In genomic region chr15:79050160-79050845, GRCm38 (mm10) we compare ENCODE assay signal across 13 mouse cellular contexts. TPM values are rescaled to one million over a fixed set of nuclear protein-coding genes. Genes with fewer than 3 reads are reported as not detected.
DNase-seq lines count a peak whose midpoint lies in the region; ATAC-seq and TF ChIP-seq lines count a peak whose summit lies in the region.
"Had no signal": no experiment of that assay in that cellular context is flagged by ENCODE, and none has a peak within 500 bp of the region (broad histone marks: within the 10 kb centered on the region; RNA-seq: fewer than 3 reads in every experiment).

No protein-coding gene starts in this region.

- no peak overlapping the region for H3K4me2 ChIP-seq in forebrain, embryonic 15.5 days (replicated peaks)
- no peak overlapping the region for H3K4me2 ChIP-seq in forebrain, embryonic 11.5 days (ENCODE audit: low read depth, low read length, severe bottlenecking)
- no peak overlapping the region for H3K4me2 ChIP-seq in lung, embryonic 14.5 days
- H3K4me2 ChIP-seq in hindbrain, embryonic 12.5 days (replicated peaks), result no peak overlapping the region

- H3K36me3 ChIP-seq in forebrain, embryonic 15.5 days, result peaks cover 30% of the 10 kb centered on the region
- H3K36me3 ChIP-seq in forebrain, embryonic 11.5 days (ENCODE audit: control insufficient read depth, insufficient read depth, low read length), result peaks cover 4% of the 10 kb centered on the region; the same call in 1 of the 2 replicates
- H3K36me3 ChIP-seq in lung, embryonic 14.5 days (ENCODE audit: insufficient read depth), result peaks cover 24% of the 10 kb centered on the region
- peaks cover 38% of the 10 kb centered on the region for H3K36me3 ChIP-seq in hindbrain, embryonic 12.5 days

- H3K9me3 ChIP-seq in forebrain, embryonic 15.5 days, result no peaks in the 10 kb centered on the region
- no peaks in the 10 kb centered on the region for H3K9me3 ChIP-seq in forebrain, embryonic 11.5 days (ENCODE audit: control insufficient read depth, low read length)
- no peaks in the 10 kb centered on the region for H3K9me3 ChIP-seq in lung, embryonic 14.5 days (ENCODE audit: low read depth, low read length)
- no peaks in the 10 kb centered on the region for H3K9me3 ChIP-seq in hindbrain, embryonic 12.5 days (replicated peaks)

- 0 out of 2 replicates have a peak, but pooled peaks cover 3% of the 10 kb centered on the region for H3K27me3 ChIP-seq in forebrain, embryonic 15.5 days
- H3K27me3 ChIP-seq in forebrain, embryonic 11.5 days (ENCODE audit: control insufficient read depth, insufficient read depth, low read length), result no peaks in the 10 kb centered on the region
- H3K27me3 ChIP-seq in lung, embryonic 14.5 days (ENCODE audit: insufficient read depth, low read length), result no peaks in the 10 kb centered on the region
- no peaks in the 10 kb centered on the region; the same call in 1 of the 2 replicates for H3K27me3 ChIP-seq in hindbrain, embryonic 12.5 days

- H3K4me3 ChIP-seq in forebrain, embryonic 15.5 days, result no peak overlapping the region
- H3K4me3 ChIP-seq in forebrain, embryonic 11.5 days (ENCODE audit: low read depth, low read length), result no peak overlapping the region
- no peak overlapping the region for H3K4me3 ChIP-seq in lung, embryonic 14.5 days (ENCODE audit: low read depth, low read length)
- no peak overlapping the region for H3K4me3 ChIP-seq in hindbrain, embryonic 12.5 days
- H3K4me3 ChIP-seq: erythroblast, embryonic 14.5 days had no signal

- no peak overlapping the region for H3K9ac ChIP-seq in forebrain, embryonic 15.5 days (replicated peaks)
- H3K9ac ChIP-seq in forebrain, embryonic 11.5 days (ENCODE audit: low read length), result no peak overlapping the region
- H3K9ac ChIP-seq in lung, embryonic 14.5 days, result no peak overlapping the region
- no peak overlapping the region for H3K9ac ChIP-seq in hindbrain, embryonic 12.5 days

- ATAC-seq in forebrain, embryonic 15.5 days (replicated peaks), result 0 out of 2 replicates have a peak, but pooled peaks have one; percentile 32
- ATAC-seq in forebrain, embryonic 11.5 days (replicated peaks; ENCODE audit: low FRiP score), result no peak
- ATAC-seq in lung, embryonic 14.5 days (ENCODE audit: insufficient read depth), result peak; percentile 29; the same call in 1 of the 2 replicates
- ATAC-seq in hindbrain, embryonic 12.5 days (ENCODE audit: low FRiP score), result peak; percentile 32; the same call in 1 of the 2 replicates

- intact Hi-C loops in left cerebral cortex, postnatal 10 days (cut with DNase I), result no loop called here

- no peak for DNase-seq in forebrain, embryonic 11.5 days (ENCODE audit: low spot score)
- no peak for DNase-seq in lung, embryonic 14.5 days
- DNase-seq in lung, postnatal 10 days, result no peak
- peak; percentile 35 for DNase-seq in retina, embryonic 14.5 days (ENCODE audit: low spot score)
- DNase-seq in adipocyte (ENCODE audit: low spot score), result no peak
- no peak for DNase-seq in left cerebral cortex, postnatal 10 days (ENCODE audit: extremely low spot score in 1 of 2, low spot score in 2 of 2)
- DNase-seq: adrenal gland, postnatal 25 days; cerebellum, adult 8-10 months; gastrocnemius, postnatal 36 days; heart, postnatal 36 days had no signal

- no peak for TF ChIP-seq CTCF in lung, embryonic 14.5 days (IDR thresholded peaks at IDR 0.05; ENCODE audit: low read depth)

- H3K4me1 ChIP-seq in forebrain, embryonic 15.5 days, result peaks cover 5% of the 10 kb centered on the region; the same call in 1 of the 2 replicates
- no peaks in the 10 kb centered on the region; the same call in 1 of the 2 replicates for H3K4me1 ChIP-seq in forebrain, embryonic 11.5 days (replicated peaks; ENCODE audit: control insufficient read depth, insufficient read depth, low read length)
- H3K4me1 ChIP-seq in lung, embryonic 14.5 days (ENCODE audit: insufficient read depth), result no peaks in the 10 kb centered on the region
- peaks cover 9% of the 10 kb centered on the region for H3K4me1 ChIP-seq in hindbrain, embryonic 12.5 days

- H3K27ac ChIP-seq in forebrain, embryonic 15.5 days (replicated peaks), result no peak overlapping the region
- H3K27ac ChIP-seq in forebrain, embryonic 11.5 days (ENCODE audit: low read depth, low read length), result no peak overlapping the region
- no peak overlapping the region for H3K27ac ChIP-seq in lung, embryonic 14.5 days (ENCODE audit: low read depth)
- no peak overlapping the region for H3K27ac ChIP-seq in hindbrain, embryonic 12.5 days

- WGBS in forebrain, embryonic 15.5 days, result 52% methylated on average over 9 of the region's 9 CpGs
- 66% methylated on average over 9 of the region's 9 CpGs for WGBS in forebrain, embryonic 11.5 days
- 40% methylated on average over 9 of the region's 9 CpGs for WGBS in lung, embryonic 14.5 days
- 54% methylated on average over 9 of the region's 9 CpGs for WGBS in hindbrain, embryonic 12.5 days

RNA-seq across cellular contexts. Expression of gene Galr3, which starts 8.6 kb away (rescaled TPM):
- not detected in 2 replicates for polyA plus RNA-seq in forebrain, embryonic 15.5 days (2015; fragmentation: Nextera tagmentation; extraction: Ambion mirVana)
- not detected in 2 replicates for polyA plus RNA-seq in forebrain, embryonic 11.5 days (2014; fragmentation: Nextera tagmentation; extraction: Ambion mirVana)
- polyA plus RNA-seq in lung, embryonic 14.5 days (2014; fragmentation: Nextera tagmentation; extraction: Ambion mirVana), result not detected in 2 replicates
- polyA plus RNA-seq in hindbrain, embryonic 12.5 days (2016; fragmentation: Nextera tagmentation; extraction: Ambion mirVana), result not detected in 2 replicates
- total RNA-seq in left cerebral cortex, postnatal 10 days (2021), result under 1 TPM; 0.36 to 0.45 TPM
- total RNA-seq: gastrocnemius, postnatal 36 days; heart, postnatal 36 days had no signal
- polyA plus RNA-seq: erythroblast, embryonic 14.5 days had no signal

RNA-seq across cellular contexts. Expression of gene Ankrd54, which starts 12.4 kb away (rescaled TPM):
- 61.6 and 65.5 TPM in 2 replicates for polyA plus RNA-seq in forebrain, embryonic 15.5 days (2015; fragmentation: Nextera tagmentation; extraction: Ambion mirVana)
- 61.6 and 67.1 TPM in 2 replicates for polyA plus RNA-seq in forebrain, embryonic 11.5 days (2014; fragmentation: Nextera tagmentation; extraction: Ambion mirVana)
- polyA plus RNA-seq in lung, embryonic 14.5 days (2014; fragmentation: Nextera tagmentation; extraction: Ambion mirVana), result 54.4 and 55.4 TPM in 2 replicates
- 56.8 and 60.3 TPM in 2 replicates for polyA plus RNA-seq in hindbrain, embryonic 12.5 days (2016; fragmentation: Nextera tagmentation; extraction: Ambion mirVana)
- 10 to 100 TPM; 17.9 to 20.1 TPM for total RNA-seq in left cerebral cortex, postnatal 10 days (2021)

RNA-seq across cellular contexts. Expression of gene H1f0, which starts 22.1 kb away (rescaled TPM):
- 470 and 489 TPM in 2 replicates for polyA plus RNA-seq in forebrain, embryonic 15.5 days (2015; fragmentation: Nextera tagmentation; extraction: Ambion mirVana)
- 349 and 396 TPM in 2 replicates for polyA plus RNA-seq in forebrain, embryonic 11.5 days (2014; fragmentation: Nextera tagmentation; extraction: Ambion mirVana)
- 201 and 209 TPM in 2 replicates for polyA plus RNA-seq in lung, embryonic 14.5 days (2014; fragmentation: Nextera tagmentation; extraction: Ambion mirVana)
- 456 and 488 TPM in 2 replicates for polyA plus RNA-seq in hindbrain, embryonic 12.5 days (2016; fragmentation: Nextera tagmentation; extraction: Ambion mirVana)
- total RNA-seq in left cerebral cortex, postnatal 10 days (2021), result 10 to 100 TPM; 73.4 to 81.3 TPM

RNA-seq across cellular contexts. Expression of gene Eif3l, which starts 24.7 kb away (rescaled TPM):
- 192 and 195 TPM in 2 replicates for polyA plus RNA-seq in forebrain, embryonic 15.5 days (2015; fragmentation: Nextera tagmentation; extraction: Ambion mirVana)
- 245 and 254 TPM in 2 replicates for polyA plus RNA-seq in forebrain, embryonic 11.5 days (2014; fragmentation: Nextera tagmentation; extraction: Ambion mirVana)
- polyA plus RNA-seq in lung, embryonic 14.5 days (2014; fragmentation: Nextera tagmentation; extraction: Ambion mirVana), result 243 and 249 TPM in 2 replicates
- polyA plus RNA-seq in hindbrain, embryonic 12.5 days (2016; fragmentation: Nextera tagmentation; extraction: Ambion mirVana), result 190 and 196 TPM in 2 replicates
- 100 to 1,000 TPM in 1 of 2 experiments, 10 to 100 TPM in 1; 95.5 to 100 TPM for total RNA-seq in left cerebral cortex, postnatal 10 days (2021)

RNA-seq across cellular contexts. Expression of gene Micall1, which starts 58.4 kb away (rescaled TPM):
- polyA plus RNA-seq in forebrain, embryonic 15.5 days (2015; fragmentation: Nextera tagmentation; extraction: Ambion mirVana), result 8.0 and 9.7 TPM in 2 replicates
- 6.3 and 7.6 TPM in 2 replicates for polyA plus RNA-seq in forebrain, embryonic 11.5 days (2014; fragmentation: Nextera tagmentation; extraction: Ambion mirVana)
- polyA plus RNA-seq in lung, embryonic 14.5 days (2014; fragmentation: Nextera tagmentation; extraction: Ambion mirVana), result 7.5 and 9.0 TPM in 2 replicates
- 12.4 and 16.3 TPM in 2 replicates for polyA plus RNA-seq in hindbrain, embryonic 12.5 days (2016; fragmentation: Nextera tagmentation; extraction: Ambion mirVana)
- total RNA-seq in left cerebral cortex, postnatal 10 days (2021), result 10 to 100 TPM; 31.4 to 34.0 TPM
